Mouse (Mus musculus): ENCODE data around the gene Pde10a.

DNA sequence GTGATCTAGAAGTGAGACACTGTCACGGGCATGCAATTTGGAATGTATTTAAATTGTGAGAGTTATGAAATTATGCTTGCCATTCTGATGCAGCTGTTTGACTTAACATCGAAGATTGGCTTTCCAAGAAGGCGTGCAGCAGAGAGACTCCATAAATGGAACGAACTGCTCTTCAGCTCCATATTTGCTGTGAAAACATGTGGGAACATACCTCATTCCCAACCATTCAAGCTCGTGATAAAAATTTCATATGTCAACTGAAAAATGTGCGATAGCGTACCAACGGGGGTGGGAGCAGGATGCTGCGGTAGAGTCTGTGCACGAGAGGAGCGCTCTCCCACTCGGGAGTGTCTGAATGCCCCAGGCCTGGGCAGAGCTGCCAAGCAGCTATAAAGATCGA is 293.5 kb downstream of the Pde10a start:
- TF ChIP-seq CTCF (IDR thresholded peaks at IDR 0.05; ENCODE audit: extremely low read depth, insufficient read depth, insufficient read length, insufficient replicate concordance) (no peak), POLR2A (IDR thresholded peaks at IDR 0.05; ENCODE audit: low read depth, low read length) (no peak)
